19 mouse cellular contexts compared by ENCODE assay signal in genomic region chr17:47427316-47427715, GRCm38 (mm10). TPM values are rescaled to one million over a fixed set of nuclear protein-coding genes. Genes with fewer than 3 reads are reported as not detected.
DNase-seq lines count a peak whose midpoint lies in the region; ATAC-seq and TF ChIP-seq lines count a peak whose summit lies in the region.
"Had no signal": no experiment of that assay in that cellular context is flagged by ENCODE, and none has a peak within 500 bp of the region (broad histone marks: within the 10 kb centered on the region; RNA-seq: fewer than 3 reads in every experiment).

No protein-coding gene starts in this region.

- DNase-seq in layer of hippocampus, adult 2 months (ENCODE audit: low spot score in 2 of 2) = no peak
- no peak for DNase-seq in layer of hippocampus, adult 9-10 months (ENCODE audit: low spot score)
- peak; percentile 59 for DNase-seq in thymus, postnatal 0 days (ENCODE audit: low spot score)
- DNase-seq in thymus, postnatal 36 days = no peak
- DNase-seq in NIH3T3 (ENCODE audit: low read depth) = peak; percentile 23
- no peak for DNase-seq in stomach, postnatal 0 days (ENCODE audit: low spot score)
- DNase-seq: cerebellum, adult 2 months; heart, postnatal 36 days; kidney, postnatal 10 days had no signal

- no peaks in the 10 kb centered on the region for H3K9me3 ChIP-seq in stomach, postnatal 0 days (ENCODE audit: control insufficient read depth, low read length)
- H3K9me3 ChIP-seq: embryonic facial prominence, embryonic 13.5 days; forebrain, embryonic 10.5 days; liver, embryonic 15.5 days; neural tube, embryonic 12.5 days had no signal

- no peaks in the 10 kb centered on the region for H3K36me3 ChIP-seq in stomach, postnatal 0 days (ENCODE audit: control insufficient read depth, insufficient read depth, low read length)
- H3K36me3 ChIP-seq: embryonic facial prominence, embryonic 13.5 days; forebrain, embryonic 10.5 days; heart, embryonic 12.5 days; liver, embryonic 15.5 days; neural tube, embryonic 12.5 days had no signal

- H3K4me3 ChIP-seq in layer of hippocampus, adult 2 months = no peak overlapping the region
- H3K4me3 ChIP-seq in stomach, postnatal 0 days (ENCODE audit: low read depth, low read length) = no peak overlapping the region
- H3K4me3 ChIP-seq: embryonic facial prominence, embryonic 13.5 days; forebrain, embryonic 10.5 days; heart, embryonic 12.5 days; liver, embryonic 15.5 days; neural tube, embryonic 12.5 days had no signal

- no peak overlapping the region for H3K9ac ChIP-seq in stomach, postnatal 0 days (ENCODE audit: low read length)
- H3K9ac ChIP-seq: embryonic facial prominence, embryonic 13.5 days; heart, embryonic 12.5 days; liver, embryonic 15.5 days; neural tube, embryonic 12.5 days had no signal

- peak; percentile 24 for TF ChIP-seq CTCF in layer of hippocampus, adult 2 months (conservative IDR thresholded peaks at IDR 0.05)
- peak; percentile 63 for TF ChIP-seq CTCF in stomach, postnatal 0 days (IDR thresholded peaks at IDR 0.05; ENCODE audit: low read depth)

- no peak overlapping the region for H3K27ac ChIP-seq in layer of hippocampus, adult 2 months
- no peak overlapping the region for H3K27ac ChIP-seq in stomach, postnatal 0 days (replicated peaks)
- H3K27ac ChIP-seq: embryonic facial prominence, embryonic 13.5 days; forebrain, embryonic 10.5 days; liver, embryonic 15.5 days; macrophage; neural tube, embryonic 12.5 days had no signal

- TF ChIP-seq EP300 in stomach, postnatal 0 days (optimal IDR thresholded peaks at IDR 0.05) = no peak

- no peaks in the 10 kb centered on the region for H3K4me1 ChIP-seq in stomach, postnatal 0 days (replicated peaks; ENCODE audit: control insufficient read depth, insufficient read depth)
- H3K4me1 ChIP-seq: embryonic facial prominence, embryonic 13.5 days; neural tube, embryonic 12.5 days had no signal

- WGBS in stomach, postnatal 0 days = 82% methylated on average over 6 of the region's 6 CpGs

- no peak overlapping the region for H3K4me2 ChIP-seq in stomach, postnatal 0 days (replicated peaks; ENCODE audit: low read depth)
- H3K4me2 ChIP-seq: embryonic facial prominence, embryonic 13.5 days; heart, embryonic 12.5 days; liver, embryonic 15.5 days; neural tube, embryonic 12.5 days had no signal

- H3K27me3 ChIP-seq in stomach, postnatal 0 days (ENCODE audit: control insufficient read depth, insufficient read depth, low read length) = no peaks in the 10 kb centered on the region
- H3K27me3 ChIP-seq: heart, embryonic 12.5 days; neural tube, embryonic 12.5 days had no signal

- ATAC-seq in stomach, postnatal 0 days (ENCODE audit: low FRiP score, low TSS enrichment) = no peak
- no peak for ATAC-seq in erythroblast, adult 5-6 weeks (replicated peaks; ENCODE audit: low FRiP score, poor library complexity, severe bottlenecking)
- ATAC-seq: inflammation-experienced regulatory T-cells, adult 6 months had no signal

RNA-seq across cellular contexts. Expression of gene AI661453, which starts 9.1 kb away (rescaled TPM):
- under 1 TPM; 0.44 to 0.74 TPM for total RNA-seq in layer of hippocampus, adult 2 months (2021)
- 0.46 and 0.53 TPM in 2 replicates for polyA plus RNA-seq in thymus, postnatal 0 days (2015; fragmentation: Nextera tagmentation; extraction: Ambion mirVana)
- 8.9 and 10.9 TPM in 2 replicates for polyA plus RNA-seq in stomach, postnatal 0 days (2015; fragmentation: Nextera tagmentation; extraction: Ambion mirVana)
- 0.63 TPM in 1 of 2 replicates, not detected in the other for total RNA-seq in erythroblast, adult 5-6 weeks (2015; ENCODE audit: low replicate concordance)
- 0.70 TPM in 1 of 2 replicates, not detected in the other for total RNA-seq in erythroblast, adult 5-6 weeks (2017; ENCODE audit: low replicate concordance)
- polyA plus RNA-seq: inflammation-experienced regulatory T-cells, adult 6 months had no signal

RNA-seq across cellular contexts. Expression of gene 1700001C19Rik, which starts 9.9 kb away (rescaled TPM):
- total RNA-seq in layer of hippocampus, adult 2 months (2021) = not detected
- polyA plus RNA-seq in thymus, postnatal 0 days (2015; fragmentation: Nextera tagmentation; extraction: Ambion mirVana) = 0.99 and 1.4 TPM in 2 replicates
- 0.24 and 0.45 TPM in 2 replicates for polyA plus RNA-seq in stomach, postnatal 0 days (2015; fragmentation: Nextera tagmentation; extraction: Ambion mirVana)
- not detected in 2 replicates for total RNA-seq in erythroblast, adult 5-6 weeks (2015; ENCODE audit: low replicate concordance)
- total RNA-seq in erythroblast, adult 5-6 weeks (2017; ENCODE audit: low replicate concordance) = not detected in 2 replicates
- total RNA-seq: gastrocnemius, postnatal 4 days; heart, postnatal 36 days; left cerebral cortex, postnatal 36 days had no signal
- polyA plus RNA-seq: forebrain, embryonic 10.5 days; inflammation-experienced regulatory T-cells, adult 6 months; macrophage had no signal

RNA-seq across cellular contexts. Expression of gene Guca1a, which starts 26.9 kb away (rescaled TPM):
- total RNA-seq in layer of hippocampus, adult 2 months (2021) = under 1 TPM; 0.44 to 0.71 TPM
- polyA plus RNA-seq in thymus, postnatal 0 days (2015; fragmentation: Nextera tagmentation; extraction: Ambion mirVana) = 0.84 and 1.3 TPM in 2 replicates
- 5.4 and 6.7 TPM in 2 replicates for polyA plus RNA-seq in stomach, postnatal 0 days (2015; fragmentation: Nextera tagmentation; extraction: Ambion mirVana)
- total RNA-seq in erythroblast, adult 5-6 weeks (2015; ENCODE audit: low replicate concordance) = not detected in 2 replicates
- not detected in 2 replicates for total RNA-seq in erythroblast, adult 5-6 weeks (2017; ENCODE audit: low replicate concordance)
- total RNA-seq: heart, postnatal 36 days had no signal
- polyA plus RNA-seq: inflammation-experienced regulatory T-cells, adult 6 months had no signal

RNA-seq across cellular contexts. Expression of gene Guca1b, which starts 42.1 kb away (rescaled TPM):
- 1 to 10 TPM; 1.7 to 2.2 TPM for total RNA-seq in layer of hippocampus, adult 2 months (2021)
- 0.40 and 0.57 TPM in 2 replicates for polyA plus RNA-seq in thymus, postnatal 0 days (2015; fragmentation: Nextera tagmentation; extraction: Ambion mirVana)
- 0.17 and 0.22 TPM in 2 replicates for polyA plus RNA-seq in stomach, postnatal 0 days (2015; fragmentation: Nextera tagmentation; extraction: Ambion mirVana)
- total RNA-seq in erythroblast, adult 5-6 weeks (2015; ENCODE audit: low replicate concordance) = not detected in 2 replicates
- 0.77 and 1.1 TPM in 2 replicates for total RNA-seq in erythroblast, adult 5-6 weeks (2017; ENCODE audit: low replicate concordance)

RNA-seq across cellular contexts. Expression of gene Mrps10, which starts 58.6 kb away (rescaled TPM):
- total RNA-seq in layer of hippocampus, adult 2 months (2021) = 10 to 100 TPM; 28.3 to 30.1 TPM
- 69.0 and 70.6 TPM in 2 replicates for polyA plus RNA-seq in thymus, postnatal 0 days (2015; fragmentation: Nextera tagmentation; extraction: Ambion mirVana)
- polyA plus RNA-seq in stomach, postnatal 0 days (2015; fragmentation: Nextera tagmentation; extraction: Ambion mirVana) = 58.6 and 59.5 TPM in 2 replicates
- 0.96 and 10.0 TPM in 2 replicates for total RNA-seq in erythroblast, adult 5-6 weeks (2015; ENCODE audit: low replicate concordance)
- 2.2 and 10.7 TPM in 2 replicates for total RNA-seq in erythroblast, adult 5-6 weeks (2017; ENCODE audit: low replicate concordance)

Comparison
In these comparisons a context has a peak if more than half of its experiments do, and no peak if none do; other contexts are left out.
1. DNase-seq: peak in thymus, postnatal 0 days (single experiment) and NIH3T3 (single experiment); none in layer of hippocampus, adult 2 months (0 of 2), layer of hippocampus, adult 9-10 months (single experiment), thymus, postnatal 36 days (0 of 2) and stomach, postnatal 0 days (single experiment).